Comparison of ENCODE assay signal across 8 mouse cellular contexts in the genomic region with DNA sequence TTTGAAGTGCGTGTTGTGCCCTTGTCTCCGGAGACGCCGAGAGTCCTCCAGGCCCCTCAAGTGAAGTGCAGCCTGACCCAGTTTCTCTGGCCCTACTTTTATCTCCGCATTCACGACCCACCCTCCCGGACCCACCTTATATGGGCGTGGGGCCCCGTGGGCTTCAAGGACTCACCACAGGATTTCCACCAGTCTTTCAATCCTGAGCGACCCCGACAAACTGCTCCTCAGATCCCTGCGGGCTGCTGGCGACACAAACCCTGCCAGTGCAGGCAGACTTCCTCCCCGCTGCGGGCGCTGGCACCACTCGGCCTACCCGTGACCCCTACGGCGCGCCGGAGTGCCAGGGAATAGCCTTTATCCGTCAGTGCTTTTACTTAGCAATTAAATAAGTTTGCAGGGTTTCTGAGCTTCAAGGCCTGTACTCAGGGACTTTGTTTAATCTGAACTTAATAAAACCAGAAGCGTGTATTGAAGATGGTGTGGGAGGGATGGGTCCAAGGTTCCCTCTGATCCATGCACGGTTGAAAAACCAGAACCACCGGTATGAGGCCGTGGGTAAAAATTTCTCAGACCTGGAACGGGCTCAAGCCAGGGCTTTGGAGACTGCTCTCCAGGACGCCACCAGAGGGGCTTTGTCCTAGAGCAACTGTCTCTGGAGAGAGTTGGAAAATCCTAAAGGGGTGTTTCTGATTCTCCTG. TPM values are rescaled to one million over a fixed set of nuclear protein-coding genes. Genes with fewer than 3 reads are reported as not detected.
DNase-seq lines count a peak whose midpoint lies in the region; ATAC-seq and TF ChIP-seq lines count a peak whose summit lies in the region.

Gene Ppt2 (minus strand): TSS at position 568 of the 701 bp plus-strand sequence.

- H3K4me3 ChIP-seq in MEL (ENCODE audit: control insufficient read depth in 1 of 2, insufficient read depth in 1 of 2, low read depth in 2 of 2, low read length in 2 of 2) = peak within 1 kb of the TSS; percentile 61 to 91
- peak within 1 kb of the TSS; percentile 81 for H3K4me3 ChIP-seq in kidney, adult 2 months (ENCODE audit: insufficient read depth, low read depth, low read length)
- peak within 1 kb of the TSS; percentile 80 for H3K4me3 ChIP-seq in liver, embryonic 11.5 days (ENCODE audit: low read depth, low read length)
- H3K4me3 ChIP-seq in neural tube, embryonic 12.5 days = peak within 1 kb of the TSS; percentile 60

- H3K9me3 ChIP-seq in MEL (replicated peaks; ENCODE audit: insufficient read depth, low read length) = no peaks in the 10 kb centered on the region
- no peaks in the 10 kb centered on the region for H3K9me3 ChIP-seq in liver, embryonic 11.5 days (ENCODE audit: control insufficient read depth, low read length)
- no peaks in the 10 kb centered on the region for H3K9me3 ChIP-seq in neural tube, embryonic 12.5 days

- no peak for ATAC-seq in liver, embryonic 11.5 days (replicated peaks; ENCODE audit: low FRiP score)
- ATAC-seq in neural tube, embryonic 12.5 days (ENCODE audit: low FRiP score, low read depth) = peak; percentile 11; the same call in 1 of the 2 replicates

- H3K79me2 ChIP-seq in MEL (ENCODE audit: control insufficient read depth, insufficient read depth, low read length, poor library complexity) = peaks cover 16% of the 10 kb centered on the region

- H3K27me3 ChIP-seq in MEL (ENCODE audit: control insufficient read depth in 1 of 2, insufficient read depth in 2 of 2, low read length in 2 of 2) = no peaks in the 10 kb centered on the region; a peak in 1 of 4 replicates
- H3K27me3 ChIP-seq in kidney, adult 2 months (replicated peaks; ENCODE audit: control insufficient read depth, insufficient read depth, low read length) = no peaks in the 10 kb centered on the region
- H3K27me3 ChIP-seq in liver, embryonic 11.5 days (replicated peaks; ENCODE audit: control insufficient read depth, insufficient read depth, low read length) = peaks cover 48% of the 10 kb centered on the region
- peaks cover 40% of the 10 kb centered on the region for H3K27me3 ChIP-seq in neural tube, embryonic 12.5 days (replicated peaks)

- H3K4me2 ChIP-seq in liver, embryonic 11.5 days = peak within 1 kb of the TSS; percentile 94
- peak within 1 kb of the TSS; percentile 86 for H3K4me2 ChIP-seq in neural tube, embryonic 12.5 days (replicated peaks)

- peaks cover 0 to 13% of the 10 kb centered on the region in 2 experiments; a peak in 3 of 4 replicates for H3K36me3 ChIP-seq in MEL (ENCODE audit: control insufficient read depth in 1 of 2, insufficient read depth in 2 of 2, low read length in 2 of 2)
- peaks cover 2% of the 10 kb centered on the region; the same call in 1 of the 2 replicates for H3K36me3 ChIP-seq in kidney, adult 2 months (ENCODE audit: control insufficient read depth, insufficient read depth, low read length)
- H3K36me3 ChIP-seq in liver, embryonic 11.5 days (ENCODE audit: control insufficient read depth, insufficient read depth, low read length) = peaks cover 6% of the 10 kb centered on the region
- H3K36me3 ChIP-seq in neural tube, embryonic 12.5 days = peaks cover 10% of the 10 kb centered on the region; the same call in 1 of the 2 replicates

- no peak for TF ChIP-seq EP300 in MEL (IDR thresholded peaks at IDR 0.05; ENCODE audit: low read depth in 1 of 2, low read length in 2 of 2)

- DNase-seq in 3T3-L1 (ENCODE audit: low read depth, low spot score) = peak; percentile 45
- DNase-seq in MEL (ENCODE audit: low read depth, low spot score) = no peak
- peak; percentile 82 to 84 for DNase-seq in cerebellum, postnatal 36 days
- DNase-seq in heart, adult 8-10 months (ENCODE audit: low spot score) = no peak
- peak; percentile 88 for DNase-seq in kidney, adult 2 months
- peak; percentile 63 for DNase-seq in liver, embryonic 11.5 days (ENCODE audit: low spot score)
- no peak for DNase-seq in frontal cortex, postnatal 36 days (ENCODE audit: low spot score in 2 of 2)

- H3K9ac ChIP-seq in MEL (ENCODE audit: control insufficient read depth, low read depth, low read length, poor library complexity, severe bottlenecking) = peak within 1 kb of the TSS; percentile 90
- H3K9ac ChIP-seq in liver, embryonic 11.5 days (ENCODE audit: low read depth, low read length) = peak within 1 kb of the TSS; percentile 79
- H3K9ac ChIP-seq in neural tube, embryonic 12.5 days = peak within 1 kb of the TSS; percentile 60

- peaks cover 0 to 26% of the 10 kb centered on the region in 2 experiments; a peak in 3 of 4 replicates for H3K4me1 ChIP-seq in MEL (ENCODE audit: control insufficient read depth in 1 of 2, insufficient read depth in 2 of 2, low read length in 2 of 2)
- H3K4me1 ChIP-seq in kidney, adult 2 months (ENCODE audit: control insufficient read depth, insufficient read depth, low read length) = peaks cover 15% of the 10 kb centered on the region
- H3K4me1 ChIP-seq in liver, embryonic 11.5 days (replicated peaks; ENCODE audit: control insufficient read depth, insufficient read depth, low read length) = peaks cover 36% of the 10 kb centered on the region
- peaks cover 57% of the 10 kb centered on the region for H3K4me1 ChIP-seq in neural tube, embryonic 12.5 days

- peak within 1 kb of the TSS; percentile 94 for H3K27ac ChIP-seq in MEL (ENCODE audit: control insufficient read depth, low read depth, low read length)
- peak within 1 kb of the TSS; percentile 99 for H3K27ac ChIP-seq in kidney, adult 2 months (ENCODE audit: insufficient read depth, low read depth, low read length)
- H3K27ac ChIP-seq in liver, embryonic 11.5 days (ENCODE audit: low read depth, low read length) = peak within 1 kb of the TSS; percentile 67
- peak within 1 kb of the TSS; percentile 72; the same call in 1 of the 2 replicates for H3K27ac ChIP-seq in neural tube, embryonic 12.5 days

- no peak for TF ChIP-seq RAD21 in MEL (IDR thresholded peaks at IDR 0.05; ENCODE audit: low read depth, low read length)

- TF ChIP-seq CTCF in MEL (IDR thresholded peaks at IDR 0.05 in 2 of 3, conservative IDR thresholded peaks at IDR 0.05 in 1 of 3; ENCODE audit: control insufficient read depth in 1 of 3, insufficient read depth in 1 of 3, low read depth in 2 of 3, low read length in 3 of 3, poor library complexity in 1 of 3, severe bottlenecking in 1 of 3) = no peak
- TF ChIP-seq CTCF in kidney, adult 2 months (conservative IDR thresholded peaks at IDR 0.05; ENCODE audit: insufficient read depth, insufficient read length, low read depth, low read length) = no peak

- peak in 1 of 2 experiments; percentile 13; a peak in 1 of 4 replicates for TF ChIP-seq POLR2A in MEL (IDR thresholded peaks at IDR 0.05; ENCODE audit: control insufficient read depth in 1 of 2, insufficient read depth in 1 of 2, low read depth in 1 of 2, low read length in 2 of 2, poor library complexity in 1 of 2)
- TF ChIP-seq POLR2A in kidney, adult 2 months (IDR thresholded peaks at IDR 0.05; ENCODE audit: low read depth, low read length) = no peak

- WGBS in kidney, adult 2 months = 2% methylated on average over 29 of the region's 29 CpGs
- 10% methylated on average over 29 of the region's 29 CpGs for WGBS in liver, embryonic 11.5 days
- 7% methylated on average over 29 of the region's 29 CpGs for WGBS in neural tube, embryonic 12.5 days

TF ChIP-seq in MEL, 35 proteins besides CTCF, POLR2A, EP300 and RAD21:
- TF ChIP-seq ELF1 (IDR thresholded peaks at IDR 0.05; ENCODE audit: low read depth, low read length) = no peak
- peak; percentile 67; the same call in 1 of the 2 replicates for TF ChIP-seq UBTF (IDR thresholded peaks at IDR 0.05; ENCODE audit: borderline replicate concordance, insufficient read depth, low read depth, low read length)
- TF ChIP-seq ZMIZ1 (IDR thresholded peaks at IDR 0.05; ENCODE audit: low read depth, low read length) = 0 out of 2 replicates have a peak, but pooled peaks have one; percentile 7
- no peak for TF ChIP-seq SIN3A (IDR thresholded peaks at IDR 0.05; ENCODE audit: low read length)
- no peak for TF ChIP-seq MXI1 (IDR thresholded peaks at IDR 0.05; ENCODE audit: low read depth, low read length)
- 0 out of 2 replicates have a peak, but pooled peaks have one; percentile 14 for TF ChIP-seq MAZ (IDR thresholded peaks at IDR 0.05; ENCODE audit: low read depth, low read length)
- 0 out of 2 replicates have a peak, but pooled peaks have one; percentile 4 for TF ChIP-seq TCF12 (IDR thresholded peaks at IDR 0.05; ENCODE audit: low read depth, low read length)

RNA-seq across cellular contexts. Expression of gene Ppt2, which starts in this region (rescaled TPM):
- 20.2 and 29.2 TPM in 2 replicates for total RNA-seq in MEL (2012; rRNA removed)
- polyA plus RNA-seq in MEL (2012; ENCODE audit: insufficient read depth in 1 of 2, insufficient read length in 2 of 2, low read depth in 1 of 2, low replicate concordance in 2 of 2, missing spikeins in 1 of 2) = 100 to 1,000 TPM in 1 of 2 experiments, 10 to 100 TPM in 1; 67.1 to 147 TPM
- 10 to 100 TPM; 48.1 to 68.8 (median 59.5) TPM for total RNA-seq in heart, adult 8-10 months (2022)
- polyA plus RNA-seq in kidney, adult 2 months (2012; rRNA removed) = 118 and 123 TPM in 2 replicates
- polyA plus RNA-seq in liver, embryonic 11.5 days (2014; fragmentation: Nextera tagmentation; extraction: Ambion mirVana) = 23.1 and 25.8 TPM in 2 replicates
- 22.9 and 25.2 TPM in 2 replicates for polyA plus RNA-seq in neural tube, embryonic 12.5 days (2016; fragmentation: Nextera tagmentation; extraction: Ambion mirVana)

Comparison
In these comparisons a context has a peak if more than half of its experiments do, and no peak if none do; other contexts are left out.
1. DNase-seq: peak in 3T3-L1 (single experiment), cerebellum, postnatal 36 days (2 of 2), kidney, adult 2 months (single experiment) and liver, embryonic 11.5 days (single experiment); none in MEL (single experiment), heart, adult 8-10 months (single experiment) and frontal cortex, postnatal 36 days (0 of 2).
2. Peak in every context shown above with its lines, with median percentiles within 50 percentile points of each other: H3K27ac ChIP-seq, H3K4me3 ChIP-seq and H3K9ac ChIP-seq.